Mouse (Mus musculus) midbrain, embryonic 11.5 days (tissue): ENCODE measurements around the gene Art4. TPM values are rescaled to one million over a fixed set of nuclear protein-coding genes. Genes with fewer than 3 reads are reported as not detected.

ENCODE experiments used
- ATAC-seq: fragments of 200-750 bp; cut with Nextera tagmentation; 2 replicates; pipeline ENCODE4 v1.8.0; 2017; ENCODE audit warnings: moderate TSS enrichment, moderate library complexity; ENCODE audit not compliant: low FRiP score
- DNase-seq: peaks from one replicate; pipeline ENCODE4 v3.0.0; 2015; ENCODE audit warnings: low spot score; ENCODE audit errors: missing footprints
- H3K27ac ChIP-seq: fragments of 300-500 bp; sonication (generic); 2 replicates; pipeline ENCODE4 v1.5.1; 2014; ENCODE audit warnings: low read depth, low read length
- H3K27me3 ChIP-seq: fragments of 300-500 bp; sonication (generic); 2 replicates; pipeline ENCODE4 v1.6.1; 2014; ENCODE audit warnings: mild to moderate bottlenecking, low read length, moderate library complexity, mixed read lengths; ENCODE audit not compliant: control insufficient read depth, insufficient read depth
- H3K36me3 ChIP-seq: fragments of 300-500 bp; sonication (generic); 2 replicates; pipeline ENCODE4 v1.6.1; 2014; ENCODE audit warnings: mild to moderate bottlenecking, low read length, moderate library complexity, mixed read lengths; ENCODE audit not compliant: control insufficient read depth, insufficient read depth
- H3K4me1 ChIP-seq: fragments of 300-500 bp; sonication (generic); 2 replicates; pipeline ENCODE4 v1.6.1; 2014; ENCODE audit warnings: low read length; ENCODE audit not compliant: control insufficient read depth, insufficient read depth
- H3K4me2 ChIP-seq: fragments of 300-500 bp; sonication (generic); 2 replicates; pipeline ENCODE4 v1.6.1; 2014; ENCODE audit warnings: mild to moderate bottlenecking, moderate library complexity
- H3K4me3 ChIP-seq: fragments of 300-500 bp; sonication (generic); 2 replicates; pipeline ENCODE4 v1.5.1; 2014; ENCODE audit warnings: low read depth, low read length
- H3K9ac ChIP-seq: fragments of 300-500 bp; sonication (generic); 2 replicates; pipeline ENCODE4 v1.6.1; 2014; ENCODE audit warnings: low read length
- H3K9me3 ChIP-seq: fragments of 300-500 bp; sonication (generic); 2 replicates; pipeline ENCODE4 v1.6.1; 2016; ENCODE audit warnings: low read length; ENCODE audit not compliant: control insufficient read depth
- WGBS: fragments of 180-500 bp; shearing (Covaris S2); extraction: QIAGEN DNeasy Blood & Tissue Kit; methylation state at CpG from one replicate; pipeline ENCODE4 v1.1.7; 2014; 5-methylcytosine and 5-hydroxymethylcytosine counted together
- microRNA-seq: library from miRNA; unstranded; fragments of <30 nt; microRNA quantifications from one replicate; pipeline ENCODE4, GENCODE M21; 2017
- polyA plus RNA-seq: library from polyadenylated mRNA; unstranded; fragments of >200 nt; fragmentation: Nextera tagmentation; extraction: Ambion mirVana; gene quantifications from 2 replicates; pipeline ENCODE4 v1.2.1, GENCODE M21; 2014

Art4 gene
- polyA plus RNA-seq, 1 experiment from 2014 or later: 0.90 TPM

DNA sequence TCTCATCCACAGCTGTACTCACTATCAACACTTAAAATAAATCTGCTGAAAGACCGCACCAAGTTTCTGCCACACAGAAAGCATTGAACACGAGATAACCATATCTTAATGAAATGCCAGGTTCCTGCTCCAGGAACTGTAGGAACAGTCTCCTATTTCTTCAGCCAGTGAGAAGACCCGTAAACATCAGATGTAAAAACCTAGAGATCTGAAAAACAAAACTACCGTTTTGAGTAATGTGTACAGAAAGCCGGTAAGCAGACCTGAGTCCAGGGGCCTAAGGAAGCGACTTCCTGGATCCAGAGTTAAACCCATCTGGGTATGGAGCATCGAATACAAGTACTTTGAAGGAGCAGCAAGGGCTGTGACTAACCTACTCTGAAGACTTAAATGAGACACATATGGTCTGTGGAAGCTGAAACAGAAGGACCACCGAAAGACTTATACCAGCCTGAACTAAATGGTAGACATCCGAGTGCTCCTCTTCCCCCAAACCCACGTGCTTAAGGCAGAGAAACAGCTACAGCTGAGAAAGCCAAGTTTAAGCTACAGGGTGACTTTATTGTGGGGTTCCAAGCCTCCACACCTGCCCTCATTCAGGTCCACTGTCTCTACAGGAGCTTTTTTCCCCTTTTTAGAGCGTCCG is 54.3 kb downstream of the Art4 start:
- H3K4me3 ChIP-seq: peak overlapping the region; percentile 69
- H3K4me2 ChIP-seq: peak overlapping the region; percentile 80
- peak overlapping the region; percentile 95 for H3K9ac ChIP-seq
- ATAC-seq (no peak; the same call in 1 of the 2 replicates), DNase-seq (peak; percentile 97)
- no peaks in the 10 kb centered on the region for H3K36me3 ChIP-seq
- 24% methylated on average over 12 of the region's 12 CpGs for WGBS
- H3K27ac ChIP-seq: peak overlapping the region; percentile 100
- H3K4me1 ChIP-seq: peaks cover 6% of the 10 kb centered on the region; the same call in 1 of the 2 replicates
- H3K9me3 ChIP-seq: no peaks in the 10 kb centered on the region
- H3K27me3 ChIP-seq: no peaks in the 10 kb centered on the region

DNA sequence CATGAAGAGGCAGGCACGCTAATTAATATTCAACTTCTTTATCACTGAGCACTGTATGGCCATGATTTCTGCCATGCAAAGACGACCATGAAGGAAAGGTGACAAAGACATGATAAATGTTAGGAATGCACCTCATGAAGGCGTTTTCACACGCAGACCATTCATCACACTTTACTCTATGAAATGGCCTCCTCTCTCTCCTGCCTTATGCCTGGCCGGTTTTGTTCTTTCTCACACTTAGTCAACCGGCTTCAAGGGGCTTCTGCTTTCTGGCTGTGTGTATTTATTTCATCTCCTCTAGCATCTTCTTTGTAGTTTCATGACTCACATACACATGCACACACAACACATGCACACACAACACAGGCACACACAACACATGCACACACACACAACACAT is 56.3 kb downstream of the Art4 start:
- ATAC-seq (no peak), DNase-seq (no peak)
- no peak overlapping the region for H3K4me3 ChIP-seq
- no peaks in the 10 kb centered on the region for H3K36me3 ChIP-seq
- H3K9me3 ChIP-seq: no peaks in the 10 kb centered on the region
- WGBS: 88% methylated on average over 6 of the region's 6 CpGs
- no peak overlapping the region for H3K9ac ChIP-seq
- H3K27me3 ChIP-seq: no peaks in the 10 kb centered on the region
- no peak overlapping the region for H3K4me2 ChIP-seq
- peaks cover 6% of the 10 kb centered on the region; the same call in 1 of the 2 replicates for H3K4me1 ChIP-seq
- H3K27ac ChIP-seq: no peak overlapping the region

DNA sequence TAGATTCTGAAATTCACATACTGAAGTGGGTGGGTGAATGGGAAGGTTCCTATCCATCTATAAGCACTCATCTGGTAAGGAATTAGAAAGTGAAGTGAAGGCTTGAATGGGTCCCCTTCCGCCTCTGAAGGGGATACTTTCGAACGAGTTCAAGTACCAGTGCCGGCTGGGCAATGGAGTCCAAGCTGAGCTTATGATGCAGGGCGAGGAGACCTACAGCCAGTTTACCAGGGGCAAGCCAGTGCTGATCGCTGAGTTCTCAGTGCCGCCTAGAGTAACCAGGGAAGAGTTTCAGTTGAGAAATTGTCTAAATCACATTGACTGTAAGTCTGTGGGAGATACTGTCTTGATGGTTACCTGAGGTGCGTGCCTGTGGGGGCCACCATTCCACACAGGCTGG is 56.8 kb downstream of the Art4 start:
- no peak overlapping the region for H3K4me3 ChIP-seq
- no peak for ATAC-seq
- H3K36me3 ChIP-seq: no peaks in the 10 kb centered on the region
- 92% methylated on average over 8 of the region's 8 CpGs for WGBS
- H3K4me2 ChIP-seq: no peak overlapping the region
- H3K27me3 ChIP-seq: no peaks in the 10 kb centered on the region
- peak; percentile 60 for DNase-seq
- H3K9me3 ChIP-seq: no peaks in the 10 kb centered on the region
- H3K4me1 ChIP-seq: peaks cover 6% of the 10 kb centered on the region; the same call in 1 of the 2 replicates
- H3K27ac ChIP-seq: no peak overlapping the region
- H3K9ac ChIP-seq: no peak overlapping the region

Small RNAs within 50 kb of the gene (microRNA-seq; reads per million reads assigned to microRNA genes)
- not detected for gene Gm44364

Other genes starting within 250 kb of the Art4 start
- 0.84 and 1.4 TPM in 2 replicates for gene Plbd1, start 195.8 kb downstream of the Art4 start, polyA plus RNA-seq
- 0.10 and 0.18 TPM in 2 replicates for gene Gucy2c, start 76.0 kb downstream of the Art4 start, polyA plus RNA-seq
- gene Hist4h4, start 53.3 kb downstream of the Art4 start, polyA plus RNA-seq: 0.55 and 0.67 TPM in 2 replicates
- gene H2afj, start 49.5 kb downstream of the Art4 start, polyA plus RNA-seq: 94.5 and 107 TPM in 2 replicates
- gene BC049715, start 30.1 kb downstream of the Art4 start, polyA plus RNA-seq: 1.1 and 1.2 TPM in 2 replicates
- 149 and 154 TPM in 2 replicates for gene Wbp11, start 29.5 kb downstream of the Art4 start, polyA plus RNA-seq
- gene Smco3, start 22.3 kb downstream of the Art4 start, polyA plus RNA-seq: 0.12 and 0.21 TPM in 2 replicates
- gene Mgp, start 18.1 kb upstream of the Art4 start, polyA plus RNA-seq: 1.6 and 2.4 TPM in 2 replicates
- gene Erp27, start 64.4 kb upstream of the Art4 start, polyA plus RNA-seq: not detected in 2 replicates
- gene Pde6h, start 66.1 kb upstream of the Art4 start, polyA plus RNA-seq: not detected in 2 replicates
- gene Arhgdib, start 84.2 kb upstream of the Art4 start, polyA plus RNA-seq: 26.3 and 26.4 TPM in 2 replicates